13 mouse cellular contexts compared by ENCODE assay signal in genomic region chr13:34265576-34265975, GRCm38 (mm10).
"Had no signal": no experiment of that assay in that cellular context is flagged by ENCODE, and none has a peak within 500 bp of the region (broad histone marks: within the 10 kb centered on the region; RNA-seq: fewer than 3 reads in every experiment).

No protein-coding gene starts in this region.

- H3K4me2 ChIP-seq: intestine, embryonic 15.5 days; kidney, embryonic 15.5 days; midbrain, embryonic 11.5 days had no signal

- DNase-seq: kidney, adult 11 months; kidney, postnatal 4 days; layer of hippocampus, postnatal 36 days; lung, adult 2 months; lung, postnatal 4 days; midbrain, embryonic 14.5 days; thymus, adult 18-20 months; thymus, postnatal 4 days had no signal

- H3K4me3 ChIP-seq: intestine, embryonic 15.5 days; kidney, embryonic 15.5 days; left cerebral cortex, adult 2 months had no signal

- H3K27me3 ChIP-seq: intestine, embryonic 15.5 days; kidney, embryonic 15.5 days had no signal

- H3K36me3 ChIP-seq: intestine, embryonic 15.5 days; kidney, embryonic 15.5 days had no signal

- H3K9me3 ChIP-seq: intestine, embryonic 15.5 days; kidney, embryonic 15.5 days had no signal

- H3K9ac ChIP-seq: intestine, embryonic 15.5 days; kidney, embryonic 15.5 days had no signal

- H3K4me1 ChIP-seq: intestine, embryonic 15.5 days had no signal

- H3K27ac ChIP-seq: intestine, embryonic 15.5 days; kidney, embryonic 15.5 days; left cerebral cortex, adult 2 months had no signal

- ATAC-seq: hindbrain, embryonic 16.5 days; intestine, embryonic 15.5 days had no signal
